Mouse (Mus musculus) erythroblast, adult 5-6 weeks (primary cell): Measurements from ENCODE around the gene Gm12216. TPM values are rescaled to one million over a fixed set of nuclear protein-coding genes. Genes with fewer than 3 reads are reported as not detected.

Experiments used
- total RNA-seq, 2 experiments: library from RNA; stranded (forward) in 1 of 2; stranded (reverse) in 1 of 2; fragments of 150-400 nt in 1 of 2; fragments of 200-764, 138-1000 nt in 1 of 2; gene quantifications; 2 replicates each; pipeline versions ENCODE4 v1.2.3 to v1.2.4; 2015 to 2017; ENCODE audit warnings: low replicate concordance in 2 of 2

The Gm12216 gene
- total RNA-seq, 2 experiments from 2014 or later = 0.17 TPM; not detected in 1

Other genes with a start within 250 kb of the Gm12216 start
- not detected in 2 replicates for gene Il4, start 240.6 kb downstream of the Gm12216 start, total RNA-seq (2015; ENCODE audit: low replicate concordance)
- gene Il4, start 240.6 kb downstream of the Gm12216 start, total RNA-seq (2017; ENCODE audit: low replicate concordance) = 1.1 TPM in 1 of 2 replicates, not detected in the other
- gene Il13, start 224.6 kb downstream of the Gm12216 start, total RNA-seq (2015; ENCODE audit: low replicate concordance) = not detected in 2 replicates
- gene Il13, start 224.6 kb downstream of the Gm12216 start, total RNA-seq (2017; ENCODE audit: low replicate concordance) = not detected in 2 replicates
- 12.5 and 14.2 TPM in 2 replicates for gene Rad50, start 151.9 kb downstream of the Gm12216 start, total RNA-seq (2015; ENCODE audit: low replicate concordance)
- gene Rad50, start 151.9 kb downstream of the Gm12216 start, total RNA-seq (2017; ENCODE audit: low replicate concordance) = 12.3 and 22.3 TPM in 2 replicates
- gene Il5, start 138.5 kb downstream of the Gm12216 start, total RNA-seq (2015; ENCODE audit: low replicate concordance) = not detected in 2 replicates
- gene Il5, start 138.5 kb downstream of the Gm12216 start, total RNA-seq (2017; ENCODE audit: low replicate concordance) = not detected in 2 replicates
- gene Irf1, start 89.2 kb downstream of the Gm12216 start, total RNA-seq (2015; ENCODE audit: low replicate concordance) = 8.8 and 17.8 TPM in 2 replicates
- gene Irf1, start 89.2 kb downstream of the Gm12216 start, total RNA-seq (2017; ENCODE audit: low replicate concordance) = 15.9 and 22.7 TPM in 2 replicates
- not detected in 2 replicates for gene Gm17334, start 86.1 kb downstream of the Gm12216 start, total RNA-seq (2015; ENCODE audit: low replicate concordance)
- gene Gm17334, start 86.1 kb downstream of the Gm12216 start, total RNA-seq (2017; ENCODE audit: low replicate concordance) = not detected in 2 replicates
- gene Slc22a5, start 32.4 kb upstream of the Gm12216 start, total RNA-seq (2015; ENCODE audit: low replicate concordance) = 2.1 and 2.7 TPM in 2 replicates
- 2.0 and 2.4 TPM in 2 replicates for gene Slc22a5, start 32.4 kb upstream of the Gm12216 start, total RNA-seq (2017; ENCODE audit: low replicate concordance)
- gene Slc22a21, start 121.1 kb upstream of the Gm12216 start, total RNA-seq (2015; ENCODE audit: low replicate concordance) = 12.1 and 23.4 TPM in 2 replicates
- 8.9 and 16.9 TPM in 2 replicates for gene Slc22a21, start 121.1 kb upstream of the Gm12216 start, total RNA-seq (2017; ENCODE audit: low replicate concordance)
- 154 and 157 TPM in 2 replicates for gene Slc22a4, start 168.8 kb upstream of the Gm12216 start, total RNA-seq (2015; ENCODE audit: low replicate concordance)
- 202 and 262 TPM in 2 replicates for gene Slc22a4, start 168.8 kb upstream of the Gm12216 start, total RNA-seq (2017; ENCODE audit: low replicate concordance)
- 2.1 and 15.6 TPM in 2 replicates for gene Pdlim4, start 209.8 kb upstream of the Gm12216 start, total RNA-seq (2015; ENCODE audit: low replicate concordance)
- 0.56 TPM in 1 of 2 replicates, not detected in the other for gene Pdlim4, start 209.8 kb upstream of the Gm12216 start, total RNA-seq (2017; ENCODE audit: low replicate concordance)
- gene P4ha2, start 240.8 kb upstream of the Gm12216 start, total RNA-seq (2015; ENCODE audit: low replicate concordance) = 0.84 TPM in 1 of 2 replicates, not detected in the other
- 0.84 TPM in 1 of 2 replicates, not detected in the other for gene P4ha2, start 240.8 kb upstream of the Gm12216 start, total RNA-seq (2017; ENCODE audit: low replicate concordance)